Mouse (Mus musculus) heart, adult 2 months (tissue): Measurements from ENCODE around the gene D7Ertd443e.

Source experiments
- CTCF ChIP-seq: fragments of 200-600 bp; IDR thresholded peaks from 2 replicates; pipeline ENCODE4 v1.8.1; 2022; ENCODE audit warnings: antibody characterized with exemption, mild to moderate bottlenecking, moderate library complexity
- EP300 ChIP-seq: fragments of 200-500 bp; IDR thresholded peaks from 2 replicates; pipeline ENCODE4 v1.6.1; 2011; ENCODE audit warnings: low read depth, low read length, control low read depth; ENCODE audit not compliant: insufficient read depth
- POLR2A ChIP-seq: fragments of 200-500 bp; IDR thresholded peaks from 2 replicates; pipeline ENCODE4 v1.6.1; 2011; ENCODE audit warnings: mild to moderate bottlenecking, low read depth, low read length, control low read depth; ENCODE audit not compliant: insufficient read depth

DNA sequence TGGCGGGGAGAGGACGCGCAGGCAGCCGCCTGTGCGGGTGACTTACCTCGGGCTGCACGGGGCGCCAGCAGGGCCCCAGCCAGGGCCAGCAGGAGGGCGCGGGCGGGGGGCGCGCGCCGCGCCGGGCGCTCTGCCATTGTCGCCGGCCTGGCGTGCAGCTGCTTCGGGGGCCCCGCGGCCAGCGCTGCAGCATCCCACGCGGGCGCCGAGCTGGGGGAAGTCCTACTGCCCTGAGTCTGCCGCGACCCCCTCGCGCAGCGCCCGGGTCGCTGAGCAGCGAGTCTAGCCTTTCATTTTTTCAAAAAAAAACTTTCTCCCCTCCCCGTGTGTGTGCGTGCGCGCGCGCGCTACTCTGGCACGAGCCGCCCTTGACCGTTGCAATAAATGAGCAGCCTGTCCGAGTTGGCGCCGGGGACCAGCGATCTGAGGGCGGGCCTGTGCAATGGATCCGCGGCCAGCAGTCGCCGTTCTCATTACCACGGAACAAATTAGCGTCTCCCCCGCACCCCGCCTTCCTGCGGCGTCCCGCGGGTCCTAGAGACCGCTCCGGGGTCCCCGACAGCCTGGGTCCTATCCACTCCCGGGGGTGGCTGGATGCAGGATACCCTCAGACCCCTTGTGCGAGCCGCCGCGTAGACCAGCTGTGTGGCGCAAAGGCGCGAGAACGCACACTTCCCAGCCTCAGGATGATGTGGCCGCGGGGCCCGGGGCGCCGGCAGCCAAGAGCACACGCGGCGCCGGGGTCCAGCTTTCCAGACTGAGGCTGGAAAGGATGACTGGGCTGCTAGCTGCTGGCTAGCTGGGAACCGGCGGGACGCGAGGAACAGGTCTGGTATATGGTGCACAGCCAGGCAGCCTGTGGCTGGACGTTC, 160.5 kb downstream of the D7Ertd443e start:
- TF ChIP-seq CTCF (no peak), EP300 (no peak), POLR2A (no peak)
